In genomic region chr15:52161568-52162316, GRCm38 (mm10) we compare ENCODE assay signal across 8 mouse cellular contexts.
DNase-seq lines count a peak whose midpoint lies in the region; ATAC-seq and TF ChIP-seq lines count a peak whose summit lies in the region.

No protein-coding gene starts in this region.

- H3K27me3 ChIP-seq in liver, embryonic 12.5 days (replicated peaks): no peaks in the 10 kb centered on the region
- no peaks in the 10 kb centered on the region for H3K27me3 ChIP-seq in cerebellum, adult 2 months (ENCODE audit: control insufficient read depth, insufficient read depth, low read length)
- H3K27me3 ChIP-seq in forebrain, embryonic 12.5 days: no peaks in the 10 kb centered on the region
- no peaks in the 10 kb centered on the region for H3K27me3 ChIP-seq in limb, embryonic 14.5 days (ENCODE audit: control insufficient read depth, insufficient read depth, low read length)
- no peaks in the 10 kb centered on the region for H3K27me3 ChIP-seq in neural tube, embryonic 15.5 days (replicated peaks)

- no peaks in the 10 kb centered on the region for H3K36me3 ChIP-seq in liver, embryonic 12.5 days
- H3K36me3 ChIP-seq in forebrain, embryonic 12.5 days (replicated peaks): no peaks in the 10 kb centered on the region
- H3K36me3 ChIP-seq in limb, embryonic 14.5 days (ENCODE audit: control insufficient read depth, insufficient read depth, low read length): no peaks in the 10 kb centered on the region
- no peaks in the 10 kb centered on the region for H3K36me3 ChIP-seq in neural tube, embryonic 15.5 days

- 53% methylated on average over 19 of the region's 19 CpGs for WGBS in liver, embryonic 12.5 days (ENCODE audit: insufficient replicate concordance)
- 9% methylated on average over 19 of the region's 19 CpGs for WGBS in cerebellum, adult 2 months
- WGBS in forebrain, embryonic 12.5 days: 19% methylated on average over 19 of the region's 19 CpGs
- WGBS in limb, embryonic 14.5 days: 23% methylated on average over 19 of the region's 19 CpGs
- 18% methylated on average over 19 of the region's 19 CpGs for WGBS in neural tube, embryonic 15.5 days

- TF ChIP-seq CTCF in cerebellum, adult 2 months (IDR thresholded peaks at IDR 0.05; ENCODE audit: borderline replicate concordance, insufficient read depth, low read depth, low read length): no peak

- no peak overlapping the region for H3K4me2 ChIP-seq in liver, embryonic 12.5 days
- peak overlapping the region; percentile 31 for H3K4me2 ChIP-seq in forebrain, embryonic 12.5 days
- no peak overlapping the region for H3K4me2 ChIP-seq in limb, embryonic 14.5 days (replicated peaks; ENCODE audit: low read depth, low read length, severe bottlenecking)
- peak overlapping the region; percentile 35 for H3K4me2 ChIP-seq in neural tube, embryonic 15.5 days

- DNase-seq in liver: peak; percentile 12
- DNase-seq in cerebellum, adult 2 months: peak; percentile 82 to 90
- no peak for DNase-seq in limb, embryonic 14.5 days (ENCODE audit: low spot score)
- no peak for DNase-seq in T-cell, adult 2 months (ENCODE audit: low spot score)

- no peak for ATAC-seq in liver, embryonic 12.5 days
- peak; percentile 52 for ATAC-seq in forebrain, embryonic 12.5 days (ENCODE audit: low FRiP score)
- ATAC-seq in limb, embryonic 14.5 days (ENCODE audit: low FRiP score, low read depth): peak; percentile 53; the same call in 1 of the 2 replicates
- ATAC-seq in neural tube, embryonic 15.5 days (ENCODE audit: low FRiP score): peak; percentile 39
- no peak for ATAC-seq in monocyte, adult 5-6 weeks (replicated peaks; ENCODE audit: insufficient number of reproducible peaks, low FRiP score, low TSS enrichment, poor library complexity, severe bottlenecking)

- H3K27ac ChIP-seq in liver, embryonic 12.5 days: no peak overlapping the region
- peak overlapping the region; percentile 79 for H3K27ac ChIP-seq in cerebellum, adult 2 months (ENCODE audit: insufficient read depth, low read length)
- H3K27ac ChIP-seq in forebrain, embryonic 12.5 days: peak overlapping the region; percentile 68
- no peak overlapping the region for H3K27ac ChIP-seq in limb, embryonic 14.5 days (replicated peaks; ENCODE audit: low read depth, low read length)
- H3K27ac ChIP-seq in neural tube, embryonic 15.5 days (replicated peaks): peak overlapping the region; percentile 70

- no peak overlapping the region for H3K4me3 ChIP-seq in liver, embryonic 12.5 days
- H3K4me3 ChIP-seq in cerebellum, adult 2 months (replicated peaks; ENCODE audit: insufficient read depth, low read depth, low read length): no peak overlapping the region
- H3K4me3 ChIP-seq in forebrain, embryonic 12.5 days (replicated peaks): no peak overlapping the region
- no peak overlapping the region for H3K4me3 ChIP-seq in limb, embryonic 14.5 days (replicated peaks; ENCODE audit: low read length)
- H3K4me3 ChIP-seq in neural tube, embryonic 15.5 days (replicated peaks): no peak overlapping the region

- peak; percentile 30; the same call in 1 of the 2 replicates for TF ChIP-seq POLR2A in cerebellum, adult 2 months (IDR thresholded peaks at IDR 0.05; ENCODE audit: borderline replicate concordance, insufficient read depth, low read length)
- TF ChIP-seq POLR2A in limb, embryonic 14.5 days (IDR thresholded peaks at IDR 0.05; ENCODE audit: borderline replicate concordance, extremely low read depth, insufficient read depth, insufficient read length): no peak

- no peaks in the 10 kb centered on the region for H3K9me3 ChIP-seq in liver, embryonic 12.5 days (replicated peaks)
- no peaks in the 10 kb centered on the region for H3K9me3 ChIP-seq in forebrain, embryonic 12.5 days
- H3K9me3 ChIP-seq in limb, embryonic 14.5 days (ENCODE audit: control insufficient read depth, low read length): no peaks in the 10 kb centered on the region
- no peaks in the 10 kb centered on the region for H3K9me3 ChIP-seq in neural tube, embryonic 15.5 days (replicated peaks)

- no peak overlapping the region for H3K9ac ChIP-seq in liver, embryonic 12.5 days
- no peak overlapping the region for H3K9ac ChIP-seq in forebrain, embryonic 12.5 days
- H3K9ac ChIP-seq in limb, embryonic 14.5 days (ENCODE audit: low read depth, low read length, severe bottlenecking): no peak overlapping the region
- 0 out of 2 replicates have a peak overlapping the region, but pooled peaks have one; percentile 11 for H3K9ac ChIP-seq in neural tube, embryonic 15.5 days (replicated peaks)

- peaks cover 28% of the 10 kb centered on the region for H3K4me1 ChIP-seq in liver, embryonic 12.5 days
- peaks cover 30% of the 10 kb centered on the region for H3K4me1 ChIP-seq in cerebellum, adult 2 months (ENCODE audit: control insufficient read depth, insufficient read depth, low read length)
- H3K4me1 ChIP-seq in forebrain, embryonic 12.5 days: peaks cover 21% of the 10 kb centered on the region
- H3K4me1 ChIP-seq in limb, embryonic 14.5 days (ENCODE audit: control insufficient read depth, insufficient read depth, low read length): peaks cover 8% of the 10 kb centered on the region; the same call in 1 of the 2 replicates
- H3K4me1 ChIP-seq in neural tube, embryonic 15.5 days: peaks cover 22% of the 10 kb centered on the region

Comparison
In these comparisons a context has a peak if more than half of its experiments do, and no peak if none do; other contexts are left out.
1. DNase-seq: peak in liver (single experiment) and cerebellum, adult 2 months (2 of 2); none in limb, embryonic 14.5 days (single experiment) and T-cell, adult 2 months (single experiment).
2. ATAC-seq: peak in forebrain, embryonic 12.5 days (single experiment), limb, embryonic 14.5 days (single experiment) and neural tube, embryonic 15.5 days (single experiment); none in liver, embryonic 12.5 days (single experiment) and monocyte, adult 5-6 weeks (single experiment).
3. H3K27ac ChIP-seq: peak in cerebellum, adult 2 months (single experiment), forebrain, embryonic 12.5 days (single experiment) and neural tube, embryonic 15.5 days (single experiment); none in liver, embryonic 12.5 days (single experiment) and limb, embryonic 14.5 days (single experiment).
4. H3K4me2 ChIP-seq: peak in forebrain, embryonic 12.5 days (single experiment) and neural tube, embryonic 15.5 days (single experiment); none in liver, embryonic 12.5 days (single experiment) and limb, embryonic 14.5 days (single experiment).